Mouse (Mus musculus) CH12.LX (cell line): ENCODE measurements around the gene Rhox1.
"Not testable (repeated sequence)": the region's sequence is repeated elsewhere in the genome, so short reads cannot be mapped to it uniquely, and the experiment has no call there.

ENCODE experiments used
- BHLHE40 ChIP-seq: IDR thresholded peaks from 2 replicates; pipeline ENCODE4 v1.6.1; 2011; ENCODE audit warnings: mild to moderate bottlenecking, low read depth, low read length, improper control_type of control experiment
- CTCF ChIP-seq, 2 experiments: IDR thresholded peaks in 1 of 2; conservative IDR thresholded peaks in 1 of 2; 2 replicates each; pipeline ENCODE4 v1.5.1; 2011 to 2012; ENCODE audit warnings: low read depth in 2 of 2, low read length in 2 of 2, improper control_type of control experiment in 1 of 2, inconsistent platforms in 1 of 2, mild to moderate bottlenecking in 1 of 2, moderate library complexity in 1 of 2
- ELF1 ChIP-seq: IDR thresholded peaks from 2 replicates; pipeline ENCODE4 v1.6.1; 2014; ENCODE audit warnings: low read depth, mild to moderate bottlenecking, inconsistent platforms, low read length, improper control_type of control experiment
- EP300 ChIP-seq: IDR thresholded peaks from 2 replicates; pipeline ENCODE4 v1.6.1; 2011; ENCODE audit warnings: low read length, improper control_type of control experiment
- ETS1 ChIP-seq: conservative IDR thresholded peaks from 2 replicates; pipeline ENCODE4 v1.6.1; 2012; ENCODE audit warnings: low read depth, mild to moderate bottlenecking, inconsistent platforms, low read length, improper control_type of control experiment, moderate library complexity
- HCFC1 ChIP-seq: IDR thresholded peaks from 2 replicates; pipeline ENCODE4 v1.6.1; 2012; ENCODE audit warnings: low read depth, mild to moderate bottlenecking, inconsistent platforms, low read length, improper control_type of control experiment
- JUND ChIP-seq: conservative IDR thresholded peaks from 2 replicates; pipeline ENCODE4 v1.6.1; 2011; ENCODE audit warnings: low read depth, low read length, improper control_type of control experiment
- NRF1 ChIP-seq: IDR thresholded peaks from 2 replicates; pipeline ENCODE4 v1.6.1; 2014; ENCODE audit warnings: low read depth, mild to moderate bottlenecking, inconsistent platforms, low read length, improper control_type of control experiment, moderate library complexity
- POLR2AphosphoS2 ChIP-seq: IDR thresholded peaks from 2 replicates; pipeline ENCODE4 v1.6.1; 2011; ENCODE audit warnings: low read depth, low read length, improper control_type of control experiment
- ZC3H11A ChIP-seq: IDR thresholded peaks from 2 replicates; pipeline ENCODE4 v1.6.1; 2012; ENCODE audit warnings: low read depth, mild to moderate bottlenecking, inconsistent platforms, low read length, improper control_type of control experiment
- ZMIZ1 ChIP-seq: IDR thresholded peaks from 2 replicates; pipeline ENCODE4 v1.6.1; 2012; ENCODE audit warnings: low read depth, mild to moderate bottlenecking, inconsistent platforms, low read length, improper control_type of control experiment
- ZNF384 ChIP-seq: IDR thresholded peaks from 2 replicates; pipeline ENCODE4 v1.6.1; 2012; ENCODE audit warnings: low read depth, low read length, improper control_type of control experiment, inconsistent platforms

DNA sequence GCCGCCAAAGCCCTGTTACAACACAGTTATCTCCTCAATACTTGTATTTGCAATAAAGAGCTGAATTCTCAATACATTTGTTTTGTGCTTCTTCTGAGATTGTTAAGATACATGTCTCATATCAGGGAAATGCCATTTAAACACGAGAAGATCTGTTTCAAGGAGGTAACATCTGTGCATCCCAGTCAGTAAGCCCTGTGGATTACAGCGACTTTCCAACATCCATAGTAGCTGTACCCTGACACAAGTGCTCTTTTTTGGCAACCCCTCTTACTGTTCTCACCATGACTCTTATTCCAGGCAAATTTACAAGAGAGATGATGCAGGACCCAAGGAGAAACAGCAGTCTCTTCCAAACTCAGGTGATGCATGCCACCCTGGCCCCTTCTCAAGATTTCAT, 27.6 kb upstream of the Rhox1 start, which contains the start of gene Rhox3a:
- TF ChIP-seq NRF1; POLR2AphosphoS2; CTCF (conservative IDR thresholded peaks at IDR 0.05 in 1 of 2, IDR thresholded peaks at IDR 0.05 in 1 of 2; ENCODE audit: low read depth in 2 of 2, low read length in 2 of 2); JUND; ELF1; HCFC1; ETS1; EP300; ZC3H11A; BHLHE40; ZNF384; ZMIZ1: not testable (repeated sequence)
